Mouse (Mus musculus): ENCODE measurements around the gene Cdh24.

Cdh24 gene

DNA sequence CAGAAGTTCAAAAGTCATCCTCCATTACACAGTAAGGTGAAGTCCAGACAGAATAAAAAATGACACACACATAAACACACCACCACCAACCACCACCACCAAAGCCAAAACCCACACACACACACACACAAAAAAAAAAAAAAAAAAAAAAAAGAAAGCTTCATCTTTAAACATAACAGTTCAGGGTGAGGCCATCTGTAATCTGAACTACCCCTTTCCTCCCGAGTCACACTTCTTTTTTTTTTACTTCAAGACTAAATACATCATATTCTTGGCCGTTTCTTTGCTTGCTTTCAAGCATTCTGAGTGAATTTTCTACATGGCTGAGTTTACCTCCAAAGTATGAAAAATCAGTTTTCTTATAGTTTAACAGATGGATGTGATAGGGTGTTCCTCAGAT is 39.6 kb downstream of the Cdh24 start:
- TF ChIP-seq GATA4 (IDR thresholded peaks at IDR 0.05; ENCODE audit: insufficient replicate concordance, low read length): no peak

GRCm38 (mm10) chr14:54597084-54597483 is 44.1 kb downstream of the Cdh24 start:
- TF ChIP-seq GATA4 (IDR thresholded peaks at IDR 0.05; ENCODE audit: insufficient replicate concordance, low read length): no peak

- TF ChIP-seq GATA4 (IDR thresholded peaks at IDR 0.05; ENCODE audit: insufficient replicate concordance, low read length): no peak
Measured at GRCm38 (mm10) chr14:54594631-54595414, 46.3 kb downstream of the Cdh24 start.

DNA sequence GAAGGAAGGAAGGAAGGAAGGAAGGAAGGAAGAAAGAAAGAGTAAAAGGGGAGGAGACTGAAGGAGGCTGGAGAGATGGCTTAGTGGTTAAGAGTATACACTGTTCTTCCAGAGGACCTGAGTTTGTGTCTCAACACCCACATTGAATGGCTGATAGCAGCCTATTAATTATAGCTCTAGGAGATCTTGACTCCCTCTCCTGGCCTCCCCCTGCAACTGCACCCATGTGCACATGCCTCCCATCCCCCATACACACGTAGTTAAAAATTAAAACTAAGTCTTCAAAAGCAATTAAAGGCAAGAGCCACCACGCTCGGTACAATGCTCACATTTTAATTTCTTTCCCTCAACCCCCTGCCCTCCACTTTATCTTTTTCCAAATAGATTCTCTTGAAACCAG is 47.1 kb downstream of the Cdh24 start:
- TF ChIP-seq GATA4 (IDR thresholded peaks at IDR 0.05; ENCODE audit: insufficient replicate concordance, low read length): no peak

GRCm38 (mm10) chr14:54592319-54592934 is 48.7 kb downstream of the Cdh24 start:
- TF ChIP-seq GATA4 (IDR thresholded peaks at IDR 0.05; ENCODE audit: insufficient replicate concordance, low read length): peak; percentile 22; the same call in 1 of the 2 replicates

- TF ChIP-seq GATA4 (IDR thresholded peaks at IDR 0.05; ENCODE audit: insufficient replicate concordance, low read length): no peak
Measured at GRCm38 (mm10) chr14:54591056-54591455, 50.1 kb downstream of the Cdh24 start.

- no peak for TF ChIP-seq GATA4 (IDR thresholded peaks at IDR 0.05; ENCODE audit: insufficient replicate concordance, low read length)
Measured at GRCm38 (mm10) chr14:54583681-54584338, 57.4 kb downstream of the Cdh24 start.

DNA sequence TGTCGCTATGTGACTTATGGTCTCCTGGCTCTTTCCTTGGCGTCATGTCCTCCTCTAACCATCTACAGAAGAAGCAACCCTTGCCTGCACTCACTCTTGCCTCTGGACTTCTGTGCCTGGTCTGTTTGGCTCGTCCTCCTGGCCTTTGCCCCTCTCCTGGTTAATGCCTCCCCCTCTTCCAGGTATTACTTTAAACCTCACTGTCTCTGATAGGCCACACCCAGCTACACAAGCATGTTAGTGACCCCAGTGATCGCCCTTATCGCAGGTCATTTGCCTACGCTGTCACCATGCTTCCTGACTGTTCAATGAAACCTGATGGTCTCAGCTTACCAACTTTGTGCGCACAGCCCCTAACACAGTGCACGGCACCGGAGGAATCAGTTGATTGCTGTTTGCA is 58.6 kb downstream of the Cdh24 start:
- TF ChIP-seq GATA4 (IDR thresholded peaks at IDR 0.05; ENCODE audit: insufficient replicate concordance, low read length): no peak

All from liver, adult (tissue).